Mouse (Mus musculus): Measurements from ENCODE around the gene Epb41l3. TPM values are rescaled to one million over a fixed set of nuclear protein-coding genes. Genes with fewer than 3 reads are reported as not detected.

Gene Epb41l3
- total RNA-seq, 2 experiments from 2014 or later: 220 to 236 TPM

GRCm38 (mm10) chr17:69229451-69229850 is 154.0 kb downstream of the Epb41l3 start:
- DNase-seq (ENCODE audit: low spot score in 2 of 2): no peak

DNA sequence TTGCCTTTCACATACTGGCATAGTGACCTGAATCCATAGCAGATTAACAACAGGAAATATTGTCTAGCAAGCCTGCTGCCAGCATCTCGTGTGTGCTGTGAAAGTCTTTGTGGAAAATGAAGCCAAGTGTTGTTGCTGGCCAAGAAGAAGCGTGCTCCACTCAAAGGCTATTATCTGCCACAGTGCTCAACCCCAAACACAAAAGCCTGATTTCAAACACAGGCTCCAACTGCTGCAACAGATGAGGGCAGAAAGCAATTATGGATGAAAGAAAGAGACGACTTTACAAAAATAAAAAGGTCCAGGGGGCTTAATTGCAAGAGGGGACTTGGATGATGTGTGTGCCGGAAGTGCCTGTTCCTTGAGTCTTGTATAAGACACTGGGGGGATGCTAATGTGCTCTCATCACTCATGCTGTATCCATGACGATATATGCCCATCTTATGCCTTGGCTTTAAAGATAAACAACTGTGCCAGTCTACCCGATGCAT is 154.7 kb downstream of the Epb41l3 start:
- no peak for DNase-seq (ENCODE audit: low spot score in 2 of 2)

DNA sequence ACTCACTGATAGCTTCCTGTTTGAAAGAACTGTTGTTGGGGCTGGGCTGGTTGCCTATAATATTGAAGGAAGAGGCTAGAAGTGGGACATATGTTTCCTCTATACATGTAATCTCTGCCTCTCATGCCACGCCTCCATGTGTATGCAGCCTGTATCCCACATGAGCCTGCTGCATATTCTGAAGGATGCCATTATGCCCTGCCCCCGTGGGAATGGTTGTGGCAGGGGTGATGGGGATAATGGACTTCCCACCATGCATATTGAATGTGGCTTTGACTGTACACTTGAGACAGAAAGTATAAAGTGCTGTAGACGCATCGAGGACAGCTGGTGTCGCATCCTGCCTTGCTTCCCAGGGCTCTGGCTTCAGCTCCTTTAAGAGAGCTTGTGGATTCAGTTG is 155.9 kb downstream of the Epb41l3 start:
- DNase-seq (ENCODE audit: low spot score in 2 of 2): no peak

DNA sequence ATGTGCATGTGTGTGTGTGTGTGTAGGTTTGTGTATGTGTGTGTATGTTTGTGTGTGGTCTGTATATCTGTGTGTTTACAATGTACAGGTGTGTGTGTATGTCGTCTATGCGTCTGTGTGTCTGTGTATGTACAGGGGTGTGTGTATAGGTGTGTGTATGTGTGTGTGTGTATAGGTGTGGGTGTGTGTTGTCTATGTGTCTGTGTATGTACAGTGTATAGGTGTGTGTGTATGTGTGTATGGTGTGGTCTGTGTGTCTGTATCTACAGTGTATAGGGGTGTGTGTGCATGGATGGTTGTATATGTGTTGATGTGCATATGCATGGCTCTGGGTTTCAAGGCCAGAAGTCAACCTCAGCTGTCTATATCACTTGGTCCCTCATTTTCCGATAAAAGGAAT is 161.7 kb downstream of the Epb41l3 start:
- no peak for DNase-seq (ENCODE audit: low spot score in 2 of 2)

DNA sequence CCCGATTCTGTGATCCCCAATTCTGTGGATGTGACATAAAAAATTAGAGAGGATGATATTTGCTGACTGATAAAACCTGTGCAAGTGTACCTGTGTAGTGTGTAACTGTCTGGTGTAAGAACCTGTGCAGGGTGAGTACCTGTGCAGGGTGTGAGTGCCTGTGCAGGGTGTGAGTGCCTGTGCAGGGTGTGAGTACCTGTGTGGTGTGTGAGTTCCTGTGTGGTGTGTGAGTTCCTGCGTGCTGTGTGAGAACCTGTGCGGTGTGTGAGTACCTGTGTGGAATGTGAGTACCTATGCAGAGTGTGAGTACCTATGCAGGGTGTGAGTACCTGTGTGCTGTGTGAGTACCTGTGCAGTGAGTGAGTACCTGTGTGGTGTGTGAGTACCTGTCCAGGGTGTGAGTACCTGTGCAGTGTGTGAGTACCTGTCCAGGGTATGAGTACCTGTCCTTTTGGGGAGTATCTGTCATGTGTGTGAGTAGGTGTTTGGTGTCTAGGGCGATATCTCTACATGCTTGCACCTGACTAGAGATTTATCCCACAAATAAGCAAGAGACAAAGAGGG is 163.4 kb downstream of the Epb41l3 start:
- DNase-seq (ENCODE audit: low spot score in 2 of 2): no peak

GRCm38 (mm10) chr17:69239423-69239822 is 163.9 kb downstream of the Epb41l3 start:
- DNase-seq (ENCODE audit: low spot score in 2 of 2): no peak

GRCm38 (mm10) chr17:69255834-69256233 is 180.4 kb downstream of the Epb41l3 start:
- no peak for DNase-seq (ENCODE audit: low spot score in 2 of 2)

DNA sequence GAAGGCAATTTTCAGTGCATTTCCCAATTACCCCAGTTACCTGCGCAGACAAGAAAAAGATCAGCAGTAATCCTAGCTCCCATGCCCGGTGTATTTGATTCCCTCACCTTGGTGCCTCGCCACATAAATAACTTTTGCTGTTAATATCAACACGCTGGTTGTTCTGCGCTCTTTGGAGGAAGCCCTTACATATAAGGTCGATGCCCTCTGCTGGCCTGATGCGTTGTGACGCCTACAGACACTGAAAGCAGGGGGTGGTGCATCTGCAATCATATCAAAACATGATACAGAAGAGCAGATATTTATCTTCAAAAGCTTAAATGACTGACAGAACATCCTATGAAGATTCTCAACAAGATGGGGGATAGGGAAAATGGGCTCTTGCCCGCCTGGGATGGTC is 181.0 kb downstream of the Epb41l3 start:
- DNase-seq (ENCODE audit: low spot score in 2 of 2): no peak

DNA sequence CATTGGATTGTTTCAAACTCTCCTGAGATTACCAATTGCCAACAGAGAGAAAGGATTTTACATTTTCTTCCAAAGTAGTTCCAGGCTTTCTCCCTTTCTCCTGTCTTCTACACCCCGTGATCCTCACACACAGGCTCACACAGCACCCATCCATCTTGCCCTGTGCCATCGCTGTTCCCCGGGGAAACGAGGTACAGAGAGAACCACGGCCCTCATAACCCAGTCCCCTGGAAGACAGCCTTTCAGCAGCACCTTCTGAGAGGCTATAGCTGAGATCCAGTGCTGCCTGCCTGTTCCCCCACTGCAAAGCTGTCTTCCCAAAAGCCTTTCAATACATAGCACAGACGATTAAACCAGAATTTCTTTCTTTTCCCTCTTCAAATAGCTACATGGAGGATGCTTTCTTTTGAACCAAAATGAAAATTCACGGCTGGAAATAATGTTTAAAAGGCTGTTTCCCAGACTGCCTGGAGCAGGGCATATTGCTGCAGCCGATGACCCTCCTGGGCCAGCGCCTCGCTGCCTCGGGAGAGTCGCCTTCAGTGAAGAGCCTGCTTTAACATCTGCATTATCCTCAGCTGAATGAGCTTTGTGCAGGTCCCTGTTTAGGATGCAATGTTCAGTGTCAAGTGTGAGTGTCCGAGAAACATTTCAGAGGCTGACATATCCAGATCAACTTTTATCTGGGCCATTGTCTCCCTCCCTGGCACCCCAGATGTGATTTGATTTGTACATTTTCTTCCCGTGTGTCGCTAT is 188.5 kb downstream of the Epb41l3 start:
- DNase-seq (ENCODE audit: low spot score in 2 of 2): no peak

DNA sequence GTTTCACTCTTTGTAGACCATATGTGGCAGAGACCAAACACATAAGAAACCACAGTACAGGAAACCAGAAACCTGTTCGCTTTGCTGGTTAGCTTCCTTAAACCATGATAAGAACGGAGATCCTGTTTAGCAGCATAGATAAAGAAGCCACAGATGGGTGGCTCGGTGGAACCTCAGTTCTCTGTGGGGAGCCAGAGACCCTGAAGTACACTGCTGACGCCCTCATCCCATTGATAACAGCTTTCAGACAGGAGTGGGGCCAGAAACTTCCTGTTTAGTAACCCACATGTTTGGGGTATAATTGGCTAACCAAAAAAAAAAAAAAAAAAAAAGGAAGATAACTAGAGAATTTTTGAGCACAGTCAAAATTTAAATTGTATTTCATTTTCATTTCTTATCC is 189.7 kb downstream of the Epb41l3 start:
- no peak for DNase-seq (ENCODE audit: low spot score in 2 of 2)

- DNase-seq (ENCODE audit: low spot score in 2 of 2): no peak
These were observed 190.4 kb downstream of the Epb41l3 start for GRCm38 (mm10) chr17:69265759-69266463.

DNA sequence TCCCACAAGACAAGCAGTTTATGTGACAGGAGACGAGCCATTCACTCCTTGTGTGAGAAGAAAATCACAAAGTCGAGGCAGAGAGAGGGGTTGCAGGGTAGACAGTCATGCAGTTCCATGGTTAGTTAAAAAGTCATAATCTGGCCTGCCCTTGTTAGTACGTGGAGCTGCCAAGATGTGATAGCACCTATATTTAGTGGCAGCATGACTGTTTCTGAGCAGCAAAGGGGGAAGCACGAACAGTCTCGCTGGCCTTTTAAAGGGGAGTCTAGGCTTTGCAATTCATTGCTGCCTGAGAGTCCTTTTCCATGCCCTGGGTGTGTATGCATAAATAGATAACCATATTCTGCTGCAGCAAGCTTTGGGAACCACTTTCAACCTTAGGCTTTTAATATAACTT is 191.5 kb downstream of the Epb41l3 start:
- DNase-seq (ENCODE audit: low spot score in 2 of 2): no peak

GRCm38 (mm10) chr17:69267526-69267925 is 192.0 kb downstream of the Epb41l3 start:
- DNase-seq (ENCODE audit: low spot score in 2 of 2): no peak

DNA sequence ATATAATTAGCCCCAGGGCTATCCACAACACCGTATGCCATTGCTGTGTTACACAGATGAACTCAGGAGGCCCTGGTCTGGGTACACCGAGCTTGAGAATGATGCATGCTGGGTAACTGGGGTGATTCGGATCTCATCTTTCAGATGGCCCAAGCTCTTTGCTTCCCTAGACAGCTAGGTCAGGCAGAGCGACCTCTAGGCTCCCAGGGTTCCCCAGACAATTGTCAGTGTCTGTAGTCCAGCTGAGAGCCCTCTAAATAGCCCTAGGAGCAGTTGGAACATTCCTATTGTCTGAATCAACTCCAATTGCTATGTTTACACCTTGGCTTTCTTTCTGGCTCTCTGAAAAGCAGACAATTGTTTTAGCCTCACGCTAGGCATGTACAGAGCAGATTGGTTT is 201.9 kb downstream of the Epb41l3 start:
- DNase-seq (ENCODE audit: low spot score in 2 of 2): no peak

DNA sequence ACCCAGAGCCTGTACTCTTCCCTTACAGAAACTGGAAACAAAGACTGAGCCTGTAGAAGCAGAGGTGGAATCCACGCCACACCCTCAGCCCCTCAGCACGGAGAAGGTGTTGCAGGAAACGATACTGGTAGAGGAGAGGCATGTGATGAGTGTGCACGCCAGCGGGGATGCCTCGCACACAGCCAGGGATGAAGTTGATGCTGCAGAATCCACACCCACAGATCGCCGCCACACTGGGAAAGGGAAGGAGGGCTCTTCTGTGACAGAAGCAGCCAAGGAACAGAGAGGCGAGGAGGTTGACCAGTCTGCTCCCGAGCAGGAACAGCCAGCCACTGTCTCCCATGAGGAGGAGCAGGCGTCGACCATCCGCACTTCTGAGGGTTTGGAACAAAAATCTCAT is 209.0 kb downstream of the Epb41l3 start:
- peak in 1 of 2 experiments; percentile 45 for DNase-seq (ENCODE audit: low spot score in 2 of 2)

GRCm38 (mm10) chr17:69288130-69288529 is 212.6 kb downstream of the Epb41l3 start:
- DNase-seq (ENCODE audit: low spot score in 2 of 2): no peak

GRCm38 (mm10) chr17:69290272-69290671 is 214.8 kb downstream of the Epb41l3 start:
- no peak for DNase-seq (ENCODE audit: low spot score in 2 of 2)

GRCm38 (mm10) chr17:69301552-69301951 is 226.1 kb downstream of the Epb41l3 start:
- DNase-seq (ENCODE audit: low spot score in 2 of 2): no peak

- no peak for DNase-seq (ENCODE audit: low spot score in 2 of 2)
These were observed 228.2 kb downstream of the Epb41l3 start for GRCm38 (mm10) chr17:69303579-69304274.

DNA sequence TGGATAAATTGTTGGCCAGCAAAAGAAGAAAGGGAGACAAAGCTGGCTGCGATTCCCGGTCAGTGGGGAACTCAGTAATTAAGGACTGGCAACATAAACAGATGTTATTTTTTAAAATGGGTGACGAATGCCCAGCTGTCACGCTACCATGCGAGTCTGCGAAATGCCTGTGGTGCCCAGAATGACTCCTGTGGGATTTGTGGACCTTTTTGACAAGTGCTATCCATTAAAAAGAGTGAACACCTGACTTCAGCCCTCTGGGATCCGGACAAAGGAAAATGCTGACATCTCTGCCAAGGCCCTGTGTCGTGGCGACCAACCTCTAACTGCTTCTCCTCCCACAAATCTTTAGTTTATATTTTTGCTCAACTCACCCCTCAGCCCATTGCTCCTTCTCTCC is 232.2 kb downstream of the Epb41l3 start:
- no peak for DNase-seq (ENCODE audit: low spot score in 2 of 2)

DNA sequence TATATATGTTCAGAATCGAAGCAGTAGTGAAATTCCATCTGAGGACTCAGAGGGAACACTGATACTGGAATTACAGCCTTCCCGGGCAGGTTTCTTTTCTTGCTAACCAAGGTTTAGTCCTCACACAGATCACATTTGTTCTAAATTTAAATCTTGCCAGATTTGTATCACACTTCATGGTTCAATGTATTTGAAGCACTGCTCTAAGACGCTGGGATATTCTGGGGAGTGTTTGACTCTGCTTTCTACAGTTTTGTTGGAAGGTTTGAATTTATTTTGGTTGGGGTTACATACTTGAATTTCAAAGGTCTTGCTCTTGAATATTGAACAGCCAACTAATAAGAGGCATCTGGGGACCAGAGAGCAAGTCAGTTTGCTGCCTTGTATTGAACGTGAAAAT is 234.4 kb downstream of the Epb41l3 start:
- no peak for DNase-seq (ENCODE audit: low spot score in 2 of 2)

GRCm38 (mm10) chr17:69320496-69320895 is 245.0 kb downstream of the Epb41l3 start:
- no peak for DNase-seq (ENCODE audit: low spot score in 2 of 2)

Measured in left cerebral cortex, adult 18-20 months (tissue).